Mouse (Mus musculus) T-helper 1 cell (primary cell): ENCODE measurements around the gene Gpc3.

Source experiments
- in situ Hi-C: fragments of 300-600 bp; cut with MboI, MseI; formaldehyde crosslinking; loops from one replicate; pipeline ENCODE4 v1.15.1; 2025; ENCODE audit warnings: high pct_unique_total_duplicates

Gene Gpc3

GRCm38 (mm10) chrX:52558526-52558925, 55.2 kb downstream of the Gpc3 start:
- in situ Hi-C loops = no loop called here

- in situ Hi-C loops = no loop called here
Measured at GRCm38 (mm10) chrX:52557489-52557888, 56.3 kb downstream of the Gpc3 start.

GRCm38 (mm10) chrX:52551296-52551695, 62.5 kb downstream of the Gpc3 start:
- in situ Hi-C loops = no loop called here

GRCm38 (mm10) chrX:52544623-52545022, 69.1 kb downstream of the Gpc3 start:
- in situ Hi-C loops = no loop called here

GRCm38 (mm10) chrX:52537282-52537681, 76.5 kb downstream of the Gpc3 start:
- in situ Hi-C loops = no loop called here

GRCm38 (mm10) chrX:52533766-52534165, 80.0 kb downstream of the Gpc3 start:
- in situ Hi-C loops = no loop called here

- in situ Hi-C loops = no loop called here
Measured at GRCm38 (mm10) chrX:52533098-52533497, 80.7 kb downstream of the Gpc3 start.

GRCm38 (mm10) chrX:52532124-52532523, 81.6 kb downstream of the Gpc3 start:
- in situ Hi-C loops = no loop called here

GRCm38 (mm10) chrX:52526086-52526485, 87.7 kb downstream of the Gpc3 start:
- in situ Hi-C loops = loop anchor here (5.0 kb wide), 1 partner anchor 506 kb away; no protein-coding TSS in a partner anchor

GRCm38 (mm10) chrX:52525132-52525531, 88.6 kb downstream of the Gpc3 start:
- in situ Hi-C loops = loop anchor here (5.0 kb wide), 1 partner anchor 507 kb away; no protein-coding TSS in a partner anchor

- in situ Hi-C loops = loop anchor here (10.0 kb wide), 1 partner anchor 1090 kb away; the partner anchor contains the start of genes Gm14597 and Rtl8c
Measured at GRCm38 (mm10) chrX:52514553-52514952, 99.2 kb downstream of the Gpc3 start.

- in situ Hi-C loops = loop anchor here (10.0 kb wide), 1 partner anchor 1094 kb away; the partner anchor contains the start of genes Gm14597 and Rtl8c
Measured at GRCm38 (mm10) chrX:52511151-52511550, 102.6 kb downstream of the Gpc3 start.

GRCm38 (mm10) chrX:52503857-52504256, 109.9 kb downstream of the Gpc3 start:
- in situ Hi-C loops = no loop called here

- in situ Hi-C loops = no loop called here
Measured at GRCm38 (mm10) chrX:52489461-52489860, 124.3 kb downstream of the Gpc3 start.

- in situ Hi-C loops = no loop called here
Measured at GRCm38 (mm10) chrX:52455074-52455588, 158.6 kb downstream of the Gpc3 start.

GRCm38 (mm10) chrX:52453445-52454182, 160.1 kb downstream of the Gpc3 start:
- in situ Hi-C loops = loop anchor here (5.0 kb wide), 1 partner anchor 204 kb away; no protein-coding TSS in a partner anchor

- in situ Hi-C loops = loop anchor here (5.0 kb wide), 1 partner anchor 1762 kb away; no protein-coding TSS in a partner anchor
Measured at GRCm38 (mm10) chrX:52449177-52449576, 164.6 kb downstream of the Gpc3 start.

- in situ Hi-C loops = loop anchor here (5.0 kb wide), 1 partner anchor 1761 kb away; no protein-coding TSS in a partner anchor
Measured at GRCm38 (mm10) chrX:52448496-52448895, 165.3 kb downstream of the Gpc3 start.

- in situ Hi-C loops = loop anchor here (5.0 kb wide), 1 partner anchor 1759 kb away; no protein-coding TSS in a partner anchor
Measured at GRCm38 (mm10) chrX:52446530-52446929, 167.2 kb downstream of the Gpc3 start.

GRCm38 (mm10) chrX:52444977-52445376, 168.8 kb downstream of the Gpc3 start:
- in situ Hi-C loops = loop anchor here (5.0 kb wide), 1 partner anchor 1758 kb away; no protein-coding TSS in a partner anchor

- in situ Hi-C loops = no loop called here
Measured at GRCm38 (mm10) chrX:52441798-52442197, 172.0 kb downstream of the Gpc3 start.

- in situ Hi-C loops = no loop called here
Measured at GRCm38 (mm10) chrX:52439421-52439820, 174.3 kb downstream of the Gpc3 start.

- in situ Hi-C loops = no loop called here
Measured at GRCm38 (mm10) chrX:52425605-52426004, 188.1 kb downstream of the Gpc3 start.
